Mouse (Mus musculus): ENCODE data around the gene Ppp2r5c. TPM values are rescaled to one million over a fixed set of nuclear protein-coding genes. Genes with fewer than 3 reads are reported as not detected.

Ppp2r5c gene
- polyA plus RNA-seq, 1 experiment from 2014 or later: 193 TPM

- H3K27ac ChIP-seq (replicated peaks; ENCODE audit: low read depth, low read length): no peak overlapping the region
- no peak overlapping the region for H3K4me3 ChIP-seq (ENCODE audit: low read depth, low read length)
- 83% methylated on average over 9 of the region's 9 CpGs for WGBS
- no peaks in the 10 kb centered on the region for H3K4me1 ChIP-seq (ENCODE audit: control insufficient read depth, insufficient read depth, low read length)
- no peak overlapping the region for H3K4me2 ChIP-seq (ENCODE audit: low read depth, low read length)
- no peak overlapping the region for H3K9ac ChIP-seq (replicated peaks; ENCODE audit: low read length)
- DNase-seq (ENCODE audit: low spot score) (no peak), ATAC-seq (replicated peaks; ENCODE audit: insufficient number of reproducible peaks, low FRiP score, low TSS enrichment, low read depth) (no peak)
- no peaks in the 10 kb centered on the region for H3K27me3 ChIP-seq (ENCODE audit: control insufficient read depth, insufficient read depth, low read length)
- H3K36me3 ChIP-seq (replicated peaks; ENCODE audit: control insufficient read depth, insufficient read depth, low read depth, low read length): peaks cover 2% of the 10 kb centered on the region; the same call in 1 of the 2 replicates
- H3K9me3 ChIP-seq (replicated peaks; ENCODE audit: control insufficient read depth, low read length): no peaks in the 10 kb centered on the region
Measured at GRCm38 (mm10) chr12:110578333-110578732, 131.4 kb downstream of the Ppp2r5c start.

- H3K4me2 ChIP-seq (ENCODE audit: low read depth, low read length): no peak overlapping the region
- no peaks in the 10 kb centered on the region; the same call in 1 of the 2 replicates for H3K4me1 ChIP-seq (ENCODE audit: control insufficient read depth, insufficient read depth, low read length)
- no peak overlapping the region for H3K9ac ChIP-seq (replicated peaks; ENCODE audit: low read length)
- no peaks in the 10 kb centered on the region for H3K9me3 ChIP-seq (replicated peaks; ENCODE audit: control insufficient read depth, low read length)
- H3K27ac ChIP-seq (replicated peaks; ENCODE audit: low read depth, low read length): no peak overlapping the region
- WGBS: 80% methylated on average over 6 of the region's 6 CpGs
- H3K36me3 ChIP-seq (replicated peaks; ENCODE audit: control insufficient read depth, insufficient read depth, low read depth, low read length): no peaks in the 10 kb centered on the region
- ATAC-seq (replicated peaks; ENCODE audit: insufficient number of reproducible peaks, low FRiP score, low TSS enrichment, low read depth) (no peak), DNase-seq (ENCODE audit: low spot score) (no peak)
- H3K27me3 ChIP-seq (ENCODE audit: control insufficient read depth, insufficient read depth, low read length): no peaks in the 10 kb centered on the region
- no peak overlapping the region for H3K4me3 ChIP-seq (ENCODE audit: low read depth, low read length)
Measured at GRCm38 (mm10) chr12:110588622-110589021, 141.7 kb downstream of the Ppp2r5c start.

GRCm38 (mm10) chr12:110590804-110591259 lies 143.9 kb downstream of the Ppp2r5c start:
- H3K9ac ChIP-seq (replicated peaks; ENCODE audit: low read length): peak overlapping the region; percentile 79
- peak overlapping the region; percentile 75 for H3K4me3 ChIP-seq (ENCODE audit: low read depth, low read length)
- no peaks in the 10 kb centered on the region for H3K36me3 ChIP-seq (replicated peaks; ENCODE audit: control insufficient read depth, insufficient read depth, low read depth, low read length)
- H3K27ac ChIP-seq (replicated peaks; ENCODE audit: low read depth, low read length): no peak overlapping the region
- WGBS: 2% methylated on average over 15 of the region's 15 CpGs
- no peaks in the 10 kb centered on the region for H3K27me3 ChIP-seq (ENCODE audit: control insufficient read depth, insufficient read depth, low read length)
- peak overlapping the region; percentile 84 for H3K4me2 ChIP-seq (ENCODE audit: low read depth, low read length)
- no peaks in the 10 kb centered on the region; the same call in 1 of the 2 replicates for H3K4me1 ChIP-seq (ENCODE audit: control insufficient read depth, insufficient read depth, low read length)
- H3K9me3 ChIP-seq (replicated peaks; ENCODE audit: control insufficient read depth, low read length): no peaks in the 10 kb centered on the region
- ATAC-seq (replicated peaks; ENCODE audit: insufficient number of reproducible peaks, low FRiP score, low TSS enrichment, low read depth): peak; percentile 53
- DNase-seq (ENCODE audit: low spot score): no peak

- WGBS: under 1% methylated on average over 56 of the region's 56 CpGs
- Histone ChIP-seq H3K4me1 (ENCODE audit: control insufficient read depth, insufficient read depth, low read length) (no peaks in the 10 kb centered on the region; the same call in 1 of the 2 replicates), H3K36me3 (replicated peaks; ENCODE audit: control insufficient read depth, insufficient read depth, low read depth, low read length) (no peaks in the 10 kb centered on the region), H3K4me2 (ENCODE audit: low read depth, low read length) (peak overlapping the region; percentile 84), H3K4me3 (ENCODE audit: low read depth, low read length) (peak overlapping the region; percentile 75), H3K9me3 (replicated peaks; ENCODE audit: control insufficient read depth, low read length) (no peaks in the 10 kb centered on the region), H3K27ac (replicated peaks; ENCODE audit: low read depth, low read length) (no peak overlapping the region), H3K27me3 (ENCODE audit: control insufficient read depth, insufficient read depth, low read length) (no peaks in the 10 kb centered on the region), H3K9ac (replicated peaks; ENCODE audit: low read length) (peak overlapping the region; percentile 79)
- ATAC-seq (replicated peaks; ENCODE audit: insufficient number of reproducible peaks, low FRiP score, low TSS enrichment, low read depth): peak; percentile 89
- DNase-seq (ENCODE audit: low spot score): peak; percentile 100
Measured at GRCm38 (mm10) chr12:110591260-110591883, 144.5 kb downstream of the Ppp2r5c start.

GRCm38 (mm10) chr12:110598527-110598926 lies 151.6 kb downstream of the Ppp2r5c start:
- H3K9me3 ChIP-seq (replicated peaks; ENCODE audit: control insufficient read depth, low read length): no peaks in the 10 kb centered on the region
- no peak overlapping the region for H3K4me2 ChIP-seq (ENCODE audit: low read depth, low read length)
- no peak overlapping the region for H3K9ac ChIP-seq (replicated peaks; ENCODE audit: low read length)
- ATAC-seq (replicated peaks; ENCODE audit: insufficient number of reproducible peaks, low FRiP score, low TSS enrichment, low read depth) (no peak), DNase-seq (ENCODE audit: low spot score) (peak; percentile 87)
- H3K4me1 ChIP-seq (ENCODE audit: control insufficient read depth, insufficient read depth, low read length): no peaks in the 10 kb centered on the region; the same call in 1 of the 2 replicates
- H3K27me3 ChIP-seq (ENCODE audit: control insufficient read depth, insufficient read depth, low read length): no peaks in the 10 kb centered on the region
- WGBS: 15% methylated on average over 7 of the region's 7 CpGs
- no peak overlapping the region for H3K4me3 ChIP-seq (ENCODE audit: low read depth, low read length)
- H3K27ac ChIP-seq (replicated peaks; ENCODE audit: low read depth, low read length): no peak overlapping the region
- H3K36me3 ChIP-seq (replicated peaks; ENCODE audit: control insufficient read depth, insufficient read depth, low read depth, low read length): no peaks in the 10 kb centered on the region

GRCm38 (mm10) chr12:110599791-110600190 lies 152.9 kb downstream of the Ppp2r5c start:
- ATAC-seq (replicated peaks; ENCODE audit: insufficient number of reproducible peaks, low FRiP score, low TSS enrichment, low read depth) (no peak), DNase-seq (ENCODE audit: low spot score) (no peak)
- H3K4me1 ChIP-seq (ENCODE audit: control insufficient read depth, insufficient read depth, low read length): peaks cover 2% of the 10 kb centered on the region; the same call in 1 of the 2 replicates
- no peaks in the 10 kb centered on the region for H3K36me3 ChIP-seq (replicated peaks; ENCODE audit: control insufficient read depth, insufficient read depth, low read depth, low read length)
- no peak overlapping the region for H3K9ac ChIP-seq (replicated peaks; ENCODE audit: low read length)
- no peaks in the 10 kb centered on the region for H3K9me3 ChIP-seq (replicated peaks; ENCODE audit: control insufficient read depth, low read length)
- no peaks in the 10 kb centered on the region for H3K27me3 ChIP-seq (ENCODE audit: control insufficient read depth, insufficient read depth, low read length)
- H3K27ac ChIP-seq (replicated peaks; ENCODE audit: low read depth, low read length): no peak overlapping the region
- 78% methylated on average over 4 of the region's 4 CpGs for WGBS
- H3K4me2 ChIP-seq (ENCODE audit: low read depth, low read length): no peak overlapping the region
- no peak overlapping the region for H3K4me3 ChIP-seq (ENCODE audit: low read depth, low read length)

GRCm38 (mm10) chr12:110600225-110600991 lies 153.5 kb downstream of the Ppp2r5c start:
- Histone ChIP-seq H3K27me3 (ENCODE audit: control insufficient read depth, insufficient read depth, low read length) (no peaks in the 10 kb centered on the region), H3K9ac (replicated peaks; ENCODE audit: low read length) (no peak overlapping the region), H3K36me3 (replicated peaks; ENCODE audit: control insufficient read depth, insufficient read depth, low read depth, low read length) (no peaks in the 10 kb centered on the region), H3K9me3 (replicated peaks; ENCODE audit: control insufficient read depth, low read length) (no peaks in the 10 kb centered on the region), H3K4me2 (ENCODE audit: low read depth, low read length) (peak overlapping the region; percentile 74), H3K27ac (replicated peaks; ENCODE audit: low read depth, low read length) (no peak overlapping the region), H3K4me1 (ENCODE audit: control insufficient read depth, insufficient read depth, low read length) (peaks cover 2% of the 10 kb centered on the region; the same call in 1 of the 2 replicates), H3K4me3 (ENCODE audit: low read depth, low read length) (peak overlapping the region; percentile 99)
- ATAC-seq (replicated peaks; ENCODE audit: insufficient number of reproducible peaks, low FRiP score, low TSS enrichment, low read depth): no peak
- WGBS: 63% methylated on average over 13 of the region's 13 CpGs
- DNase-seq (ENCODE audit: low spot score): no peak
